Mouse (Mus musculus) intestine, embryonic 15.5 days (tissue): Measurements from ENCODE around the gene Sox6. TPM values are rescaled to one million over a fixed set of nuclear protein-coding genes. Genes with fewer than 3 reads are reported as not detected.

ENCODE experiments used
- ATAC-seq: fragments of 200-750 bp; cut with Nextera tagmentation; 2 replicates; pipeline ENCODE4 v1.8.0; 2017; ENCODE audit warnings: moderate TSS enrichment, moderate library complexity
- H3K27ac ChIP-seq: fragments of 300-500 bp; sonication (generic); 2 replicates; pipeline ENCODE4 v1.5.1; 2015; ENCODE audit warnings: mild to moderate bottlenecking, inconsistent platforms
- H3K27me3 ChIP-seq: fragments of 300-500 bp; sonication (generic); replicated peaks from 2 replicates; pipeline ENCODE4 v1.6.1; 2015; ENCODE audit warnings: inconsistent platforms
- H3K36me3 ChIP-seq: fragments of 300-500 bp; sonication (generic); 2 replicates; pipeline ENCODE4 v1.6.1; 2015; ENCODE audit warnings: inconsistent platforms
- H3K4me1 ChIP-seq: fragments of 300-500 bp; sonication (generic); replicated peaks from 2 replicates; pipeline ENCODE4 v1.6.1; 2015; ENCODE audit warnings: inconsistent platforms
- H3K4me2 ChIP-seq: fragments of 300-500 bp; sonication (generic); replicated peaks from 2 replicates; pipeline ENCODE4 v1.6.1; 2015; ENCODE audit warnings: mild to moderate bottlenecking, inconsistent platforms
- H3K4me3 ChIP-seq: fragments of 300-500 bp; sonication (generic); replicated peaks from 2 replicates; pipeline ENCODE4 v1.5.1; 2015; ENCODE audit warnings: inconsistent platforms
- H3K9ac ChIP-seq: fragments of 300-500 bp; sonication (generic); 2 replicates; pipeline ENCODE4 v1.6.1; 2015; ENCODE audit warnings: inconsistent platforms
- H3K9me3 ChIP-seq: fragments of 300-500 bp; sonication (generic); 2 replicates; pipeline ENCODE4 v1.6.1; 2016; ENCODE audit warnings: inconsistent platforms
- WGBS: fragments of 180-500 bp; shearing (Covaris S2); methylation state at CpG from one replicate; pipeline ENCODE4 v1.1.7; 2015; 5-methylcytosine and 5-hydroxymethylcytosine counted together
- polyA plus RNA-seq: library from polyadenylated mRNA; unstranded; fragments of >200 nt; fragmentation: Nextera tagmentation; extraction: Ambion mirVana; gene quantifications from 2 replicates; pipeline ENCODE4 v1.2.1, GENCODE M21; 2015

Sox6 gene
- polyA plus RNA-seq, 1 experiment from 2014 or later = 36.1 TPM

DNA sequence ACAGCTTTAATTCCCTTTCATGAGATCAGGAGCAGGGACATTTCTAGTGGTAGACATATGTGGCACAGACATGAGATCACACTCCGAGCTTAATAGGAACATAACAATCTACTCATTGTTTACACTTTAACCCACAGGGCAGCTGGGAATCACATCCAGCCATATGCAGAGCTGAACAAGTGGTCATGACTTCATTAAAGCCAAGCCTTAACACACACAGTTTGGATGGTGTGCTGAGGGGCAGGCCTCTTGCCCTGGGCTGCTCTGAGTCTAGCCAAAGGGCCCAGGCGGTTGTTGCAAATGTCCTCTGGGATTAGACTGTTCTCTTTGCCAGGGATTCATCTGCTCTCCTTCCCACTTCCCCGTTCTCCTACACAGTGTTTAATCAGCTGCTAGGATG is 204.9 kb downstream of the Sox6 start:
- H3K4me1 ChIP-seq = peaks cover 10% of the 10 kb centered on the region
- no peaks in the 10 kb centered on the region for H3K27me3 ChIP-seq
- no peak overlapping the region for H3K27ac ChIP-seq
- no peak overlapping the region for H3K4me2 ChIP-seq
- no peaks in the 10 kb centered on the region for H3K9me3 ChIP-seq
- WGBS = 55% methylated on average over 3 of the region's 3 CpGs
- no peak overlapping the region for H3K9ac ChIP-seq
- no peaks in the 10 kb centered on the region for H3K36me3 ChIP-seq
- no peak for ATAC-seq
- H3K4me3 ChIP-seq = no peak overlapping the region

DNA sequence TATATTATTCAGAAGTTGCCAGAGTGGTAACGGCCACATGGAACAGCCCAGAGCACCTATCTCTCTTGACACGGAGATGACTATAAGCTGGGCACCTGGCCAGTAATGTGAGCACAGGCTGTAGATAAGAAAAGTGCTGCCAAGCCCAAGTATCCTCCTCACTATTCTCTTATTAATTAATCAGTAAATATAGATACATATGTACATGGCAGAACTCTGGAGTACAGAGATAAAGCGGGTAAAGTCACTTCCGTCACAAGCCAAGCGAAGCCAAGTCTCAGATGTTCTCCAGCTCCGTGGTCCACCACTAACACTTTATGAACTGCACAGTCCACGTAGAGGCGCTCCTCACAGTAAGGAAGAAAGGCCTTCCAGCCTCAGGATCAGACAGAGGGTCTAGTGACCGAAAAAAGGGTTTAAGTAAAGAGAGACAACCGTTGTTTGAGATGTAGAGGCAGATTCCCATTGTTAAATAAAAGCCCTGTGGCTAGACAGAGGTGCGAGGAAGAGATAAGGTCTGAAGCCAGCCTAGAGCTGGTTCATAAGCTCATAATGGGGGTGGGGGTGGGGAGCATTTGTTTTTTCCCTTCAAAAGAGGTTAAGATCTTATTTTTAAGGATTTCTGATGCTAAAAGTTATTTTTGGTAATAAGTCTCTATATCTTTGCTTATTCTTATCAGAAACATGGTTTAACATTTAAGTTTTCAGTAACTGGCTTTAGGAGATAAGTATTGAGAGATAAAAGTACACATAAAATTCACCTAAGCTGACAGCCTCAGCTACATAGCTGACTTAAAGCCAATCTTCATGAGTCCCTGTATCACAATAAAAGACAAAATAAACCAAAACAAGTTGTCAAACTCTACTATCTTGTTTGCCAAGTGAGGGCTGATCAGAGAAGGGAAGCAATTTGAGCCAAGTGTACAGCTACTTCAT is 207.4 kb downstream of the Sox6 start:
- no peak overlapping the region for H3K4me3 ChIP-seq
- no peaks in the 10 kb centered on the region for H3K9me3 ChIP-seq
- peaks cover 13% of the 10 kb centered on the region for H3K4me1 ChIP-seq
- 69% methylated on average over 11 of the region's 11 CpGs for WGBS
- H3K36me3 ChIP-seq = no peaks in the 10 kb centered on the region
- H3K9ac ChIP-seq = no peak overlapping the region
- no peaks in the 10 kb centered on the region for H3K27me3 ChIP-seq
- no peak overlapping the region for H3K27ac ChIP-seq
- peak; percentile 68; the same call in 1 of the 2 replicates for ATAC-seq
- no peak overlapping the region for H3K4me2 ChIP-seq

DNA sequence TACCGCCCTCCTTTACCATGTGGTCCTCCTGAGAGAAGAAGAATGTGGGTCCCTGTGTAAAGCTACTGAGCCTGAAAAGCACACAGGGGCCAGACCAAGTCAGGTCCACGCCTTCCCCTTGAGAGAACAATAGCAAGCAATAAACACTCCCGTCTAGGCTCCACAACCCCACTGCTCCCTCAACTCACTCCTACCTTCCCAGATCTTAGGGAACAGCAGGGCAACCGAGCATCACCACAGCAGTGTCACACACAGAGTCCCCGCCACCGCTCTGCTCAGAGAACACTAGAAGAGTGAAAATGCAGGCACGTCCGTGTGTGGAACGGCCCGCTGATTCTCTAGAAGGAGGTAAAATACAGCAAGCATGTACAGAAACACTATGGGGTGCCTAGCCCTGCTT is 208.2 kb downstream of the Sox6 start:
- Histone ChIP-seq H3K9ac (no peak overlapping the region), H3K9me3 (no peaks in the 10 kb centered on the region), H3K4me3 (no peak overlapping the region), H3K4me2 (no peak overlapping the region), H3K36me3 (no peaks in the 10 kb centered on the region), H3K27ac (no peak overlapping the region), H3K27me3 (no peaks in the 10 kb centered on the region), H3K4me1 (peaks cover 16% of the 10 kb centered on the region)
- ATAC-seq = peak; percentile 21; the same call in 1 of the 2 replicates
- WGBS = 55% methylated on average over 10 of the region's 10 CpGs

DNA sequence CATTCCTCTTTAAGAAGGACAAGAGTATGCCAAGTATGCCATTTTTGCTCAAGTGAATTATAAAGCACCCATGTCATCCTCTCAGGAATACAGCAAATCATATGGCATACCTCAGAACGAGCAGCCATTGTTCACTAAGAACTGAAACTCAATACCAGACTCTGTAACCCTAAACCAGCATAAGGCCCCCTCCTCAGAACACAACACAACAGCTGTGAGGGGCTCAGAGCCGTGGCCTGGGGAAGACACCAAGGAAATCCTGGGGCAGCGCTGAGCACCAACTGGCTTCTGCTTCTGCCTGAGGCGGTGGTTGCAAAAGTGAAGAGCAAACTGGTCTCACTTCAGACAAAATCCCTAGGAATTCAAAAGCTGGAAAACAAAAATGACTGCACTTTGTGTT is 208.8 kb downstream of the Sox6 start:
- Histone ChIP-seq H3K36me3 (no peaks in the 10 kb centered on the region), H3K4me2 (no peak overlapping the region), H3K9ac (no peak overlapping the region), H3K27ac (no peak overlapping the region), H3K9me3 (no peaks in the 10 kb centered on the region), H3K4me3 (no peak overlapping the region), H3K4me1 (peaks cover 21% of the 10 kb centered on the region), H3K27me3 (no peaks in the 10 kb centered on the region)
- ATAC-seq = no peak
- 34% methylated on average over 4 of the region's 4 CpGs for WGBS

DNA sequence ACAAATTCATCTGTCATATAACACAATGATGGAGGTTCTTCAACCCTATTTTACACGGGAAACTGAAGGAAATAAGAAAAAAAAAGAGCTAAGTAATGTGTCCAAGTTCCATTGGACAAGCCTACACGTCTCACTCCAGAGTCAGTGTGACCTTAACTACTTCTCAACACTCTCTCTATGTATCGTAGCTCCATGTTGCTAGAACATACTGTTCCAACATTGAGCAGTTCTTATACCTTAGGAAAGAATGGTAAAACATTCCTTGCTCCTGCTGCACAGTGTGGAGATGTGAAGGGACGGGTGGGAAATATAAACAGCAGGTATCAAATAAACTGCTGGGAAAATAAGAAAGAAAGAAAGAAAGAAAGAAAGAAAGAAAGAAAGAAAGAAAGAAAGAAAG is 209.3 kb downstream of the Sox6 start:
- H3K9me3 ChIP-seq = no peaks in the 10 kb centered on the region
- H3K4me3 ChIP-seq = no peak overlapping the region
- no peak overlapping the region for H3K27ac ChIP-seq
- H3K27me3 ChIP-seq = no peaks in the 10 kb centered on the region
- no peak overlapping the region for H3K4me2 ChIP-seq
- peaks cover 25% of the 10 kb centered on the region for H3K4me1 ChIP-seq
- H3K9ac ChIP-seq = no peak overlapping the region
- no peaks in the 10 kb centered on the region for H3K36me3 ChIP-seq
- 56% methylated on average over 4 of the region's 4 CpGs for WGBS
- no peak for ATAC-seq

DNA sequence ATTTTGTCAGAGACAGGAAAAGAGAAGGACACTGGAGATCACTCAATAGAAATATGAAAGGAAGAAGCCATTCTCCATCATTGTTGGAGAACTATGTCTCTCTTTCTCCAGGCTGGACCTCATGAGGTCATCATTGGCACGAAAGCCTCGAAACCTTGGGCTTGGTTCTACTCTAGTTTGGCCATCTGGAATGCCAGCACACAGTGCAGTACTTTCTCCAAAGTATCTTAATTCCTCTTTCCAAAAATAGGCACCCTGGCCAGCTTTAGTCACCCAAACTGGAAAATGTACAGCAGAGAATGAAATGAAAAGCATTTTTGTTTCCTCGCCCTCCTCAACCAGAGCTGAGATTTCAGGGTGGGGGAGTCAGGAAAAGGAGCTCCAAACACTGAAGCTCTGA is 213.3 kb downstream of the Sox6 start:
- H3K36me3 ChIP-seq = no peaks in the 10 kb centered on the region
- no peaks in the 10 kb centered on the region for H3K9me3 ChIP-seq
- 77% methylated on average over 3 of the region's 3 CpGs for WGBS
- no peak overlapping the region for H3K4me2 ChIP-seq
- no peak overlapping the region for H3K9ac ChIP-seq
- no peak for ATAC-seq
- H3K4me3 ChIP-seq = no peak overlapping the region
- H3K4me1 ChIP-seq = peaks cover 18% of the 10 kb centered on the region
- H3K27me3 ChIP-seq = no peaks in the 10 kb centered on the region
- no peak overlapping the region for H3K27ac ChIP-seq

DNA sequence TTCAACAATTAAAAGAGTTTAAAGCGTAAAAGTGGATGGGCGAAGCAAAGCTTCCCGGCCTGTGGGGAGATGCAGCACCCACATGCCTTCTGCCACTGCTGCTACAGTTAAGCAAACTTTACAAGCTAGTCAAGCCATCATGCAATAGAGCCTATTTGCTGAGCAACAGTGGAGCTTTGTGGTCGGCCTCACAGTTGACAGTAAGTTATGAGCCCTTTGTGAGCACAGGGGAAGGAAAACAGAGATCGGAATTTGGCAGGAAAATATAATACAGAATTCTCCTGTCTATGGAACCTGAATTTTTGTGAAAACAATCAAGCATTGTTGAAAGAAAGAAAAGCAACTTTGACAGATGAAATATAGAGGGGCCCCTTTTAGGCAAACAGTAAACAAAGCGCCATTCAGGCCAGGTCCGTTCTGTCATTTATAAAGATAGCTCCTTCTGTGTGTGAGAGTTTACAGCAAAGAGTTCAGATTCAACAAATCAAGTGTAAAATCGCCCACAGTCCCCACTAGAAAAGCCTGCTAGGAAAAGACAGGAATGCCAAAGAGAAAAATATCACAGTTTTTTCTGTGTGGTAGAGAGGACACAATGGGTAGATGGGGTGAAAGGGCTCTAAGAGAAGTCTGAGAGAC is 213.9 kb downstream of the Sox6 start:
- WGBS = 35% methylated on average over 8 of the region's 8 CpGs
- Histone ChIP-seq H3K4me3 (no peak overlapping the region), H3K4me1 (peaks cover 16% of the 10 kb centered on the region), H3K9ac (no peak overlapping the region), H3K27ac (no peak overlapping the region), H3K27me3 (no peaks in the 10 kb centered on the region), H3K9me3 (no peaks in the 10 kb centered on the region), H3K36me3 (no peaks in the 10 kb centered on the region), H3K4me2 (no peak overlapping the region)
- ATAC-seq = peak; percentile 52; the same call in 1 of the 2 replicates

DNA sequence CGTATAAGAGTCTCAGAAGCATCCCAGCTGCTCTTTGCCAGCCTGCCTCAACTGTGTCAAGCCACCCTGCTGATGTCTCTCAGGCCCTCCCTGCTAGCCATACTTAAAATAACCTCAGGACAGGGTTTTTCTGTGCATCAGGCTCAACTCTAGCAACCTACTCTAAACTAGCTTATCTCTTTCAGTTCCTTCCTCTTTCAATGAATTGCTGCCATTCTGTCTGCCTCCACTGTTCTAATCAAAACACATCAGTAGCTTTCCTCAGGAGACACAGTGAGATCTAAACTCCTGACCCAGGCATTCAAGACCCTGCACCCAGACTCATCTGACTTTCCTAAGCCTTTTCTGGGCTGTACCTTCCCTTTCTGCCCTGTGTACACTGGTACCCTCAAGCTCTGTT is 219.5 kb downstream of the Sox6 start:
- Histone ChIP-seq H3K27ac (no peak overlapping the region), H3K4me3 (no peak overlapping the region), H3K4me1 (no peaks in the 10 kb centered on the region; the same call in 1 of the 2 replicates), H3K9me3 (no peaks in the 10 kb centered on the region), H3K27me3 (no peaks in the 10 kb centered on the region), H3K36me3 (no peaks in the 10 kb centered on the region), H3K4me2 (no peak overlapping the region), H3K9ac (no peak overlapping the region)
- 41% methylated on average over 1 of the region's 1 CpGs for WGBS
- ATAC-seq = no peak

DNA sequence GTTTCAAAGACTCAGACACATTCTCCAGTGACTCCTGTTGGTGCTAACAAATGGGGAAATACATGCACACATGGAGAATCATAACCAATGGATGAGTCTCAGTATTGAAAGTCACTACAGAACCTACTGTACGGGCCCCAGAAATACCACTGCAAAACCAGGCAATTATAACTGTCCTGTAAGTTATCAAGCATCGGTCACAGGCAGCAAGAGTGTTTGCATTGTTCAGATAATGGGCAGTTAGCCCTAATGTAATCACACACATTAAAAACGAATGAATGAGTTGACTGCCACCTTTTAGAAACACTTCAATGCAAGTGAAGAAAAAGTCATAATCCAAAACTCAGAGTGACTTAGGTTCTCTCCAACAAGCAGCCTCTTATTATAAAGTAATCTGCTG is 235.3 kb downstream of the Sox6 start:
- no peak for ATAC-seq
- H3K4me3 ChIP-seq = no peak overlapping the region
- no peaks in the 10 kb centered on the region for H3K9me3 ChIP-seq
- H3K27ac ChIP-seq = no peak overlapping the region
- H3K4me1 ChIP-seq = peaks cover 4% of the 10 kb centered on the region; the same call in 1 of the 2 replicates
- H3K36me3 ChIP-seq = no peaks in the 10 kb centered on the region
- no peaks in the 10 kb centered on the region for H3K27me3 ChIP-seq
- 42% methylated on average over 3 of the region's 3 CpGs for WGBS
- H3K9ac ChIP-seq = no peak overlapping the region
- H3K4me2 ChIP-seq = no peak overlapping the region

DNA sequence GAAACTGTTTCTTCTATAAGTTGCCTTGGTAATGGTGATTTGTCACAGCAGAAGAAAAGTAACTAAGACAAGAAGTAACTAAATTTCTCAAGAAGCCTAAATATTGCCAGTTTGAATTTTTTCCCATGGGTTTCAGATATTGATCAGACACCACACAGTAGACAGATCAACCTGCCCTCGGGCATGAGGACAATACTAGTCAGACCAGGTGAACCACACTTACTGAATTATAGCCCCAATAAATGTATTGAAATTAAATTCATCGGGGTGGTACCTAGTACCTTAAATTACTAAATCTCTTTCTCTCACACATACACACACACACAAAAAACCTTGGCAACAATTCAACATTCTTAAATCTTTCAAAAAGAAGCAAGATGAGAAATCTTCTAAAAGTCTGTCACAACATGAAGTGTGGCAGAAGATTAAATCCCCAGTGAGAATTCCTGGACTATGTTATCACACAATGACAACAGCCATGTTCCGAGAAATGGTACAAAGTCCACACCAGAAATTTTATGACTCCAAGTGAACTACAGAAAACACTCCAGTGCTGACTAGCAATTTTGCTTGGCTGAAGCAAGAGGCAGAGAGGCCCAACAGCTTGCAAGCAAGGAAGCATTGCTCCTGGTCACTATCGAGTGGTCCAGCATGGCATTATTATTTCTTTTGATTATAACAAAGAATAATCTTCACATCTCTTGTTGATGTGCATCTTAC is 244.3 kb downstream of the Sox6 start:
- Histone ChIP-seq H3K27ac (no peak overlapping the region), H3K9ac (no peak overlapping the region), H3K27me3 (no peaks in the 10 kb centered on the region), H3K36me3 (no peaks in the 10 kb centered on the region), H3K9me3 (no peaks in the 10 kb centered on the region), H3K4me2 (no peak overlapping the region), H3K4me3 (no peak overlapping the region), H3K4me1 (peaks cover 3% of the 10 kb centered on the region; the same call in 1 of the 2 replicates)
- ATAC-seq = peak; percentile 91
- 58% methylated on average over 4 of the region's 4 CpGs for WGBS

DNA sequence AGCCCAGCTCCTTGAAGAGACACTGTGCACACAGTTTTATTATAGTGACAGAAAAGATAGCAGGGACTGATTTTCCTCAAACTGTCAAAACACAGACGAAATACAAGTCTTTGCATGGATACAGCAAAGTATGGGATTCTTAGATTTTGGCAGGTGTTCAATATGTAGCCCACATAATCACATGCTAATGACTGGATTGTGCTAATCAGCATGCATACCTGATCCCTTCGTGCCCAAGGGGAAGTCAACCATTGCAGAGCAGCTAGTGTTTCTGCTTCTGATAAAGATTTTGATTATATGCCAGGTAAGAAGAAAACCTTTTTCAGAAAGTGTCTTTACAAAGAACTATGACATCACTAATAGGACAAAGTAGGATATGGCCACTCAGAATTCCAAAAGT is 245.8 kb downstream of the Sox6 start:
- H3K27me3 ChIP-seq = no peaks in the 10 kb centered on the region
- ATAC-seq = no peak
- 61% methylated on average over 2 of the region's 2 CpGs for WGBS
- H3K27ac ChIP-seq = no peak overlapping the region
- no peaks in the 10 kb centered on the region for H3K9me3 ChIP-seq
- H3K4me2 ChIP-seq = no peak overlapping the region
- no peak overlapping the region for H3K4me3 ChIP-seq
- H3K9ac ChIP-seq = no peak overlapping the region
- H3K36me3 ChIP-seq = no peaks in the 10 kb centered on the region
- no peaks in the 10 kb centered on the region for H3K4me1 ChIP-seq

DNA sequence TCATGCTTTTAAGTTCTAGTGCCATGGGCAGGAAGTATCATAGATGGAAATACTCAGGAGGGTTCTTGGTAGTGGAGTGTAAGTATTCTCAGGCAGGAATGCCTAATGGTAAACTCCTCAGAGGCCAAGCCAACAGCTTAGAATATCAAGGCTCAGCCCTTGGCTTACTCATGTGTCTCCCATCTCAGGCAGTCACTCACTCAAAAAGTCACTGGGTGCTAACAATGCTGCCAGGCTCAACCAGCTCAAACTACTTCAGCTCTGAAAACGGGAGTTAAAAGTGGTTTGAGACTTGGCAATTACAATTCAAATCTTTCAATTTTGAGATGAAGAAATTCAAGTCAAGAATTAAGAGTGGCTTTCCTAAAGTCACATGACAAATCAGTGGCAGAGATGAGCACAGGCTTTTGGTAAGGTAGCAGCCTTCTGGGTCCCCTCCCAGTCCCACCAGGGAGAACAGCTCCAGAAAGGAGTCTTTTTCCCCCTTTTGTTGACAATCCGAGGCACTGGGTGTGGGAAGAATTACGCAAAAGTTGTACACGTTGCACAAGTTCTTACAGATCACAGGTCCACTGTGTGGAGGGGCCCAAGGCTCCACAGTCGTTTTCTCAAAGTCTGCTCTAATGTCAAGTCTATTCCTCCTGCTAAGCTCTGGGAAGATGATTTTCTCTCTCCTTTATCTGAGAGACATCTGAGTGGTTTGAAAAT is 249.3 kb downstream of the Sox6 start:
- Histone ChIP-seq H3K27ac (peak overlapping the region; percentile 27; the same call in 1 of the 2 replicates), H3K4me2 (no peak overlapping the region), H3K4me3 (no peak overlapping the region), H3K9me3 (no peaks in the 10 kb centered on the region), H3K36me3 (no peaks in the 10 kb centered on the region), H3K4me1 (no peaks in the 10 kb centered on the region), H3K9ac (no peak overlapping the region), H3K27me3 (no peaks in the 10 kb centered on the region)
- 58% methylated on average over 5 of the region's 5 CpGs for WGBS
- peak; percentile 72 for ATAC-seq
